Mouse (Mus musculus): Measurements from ENCODE around the gene Cdk5rap1.

Gene Cdk5rap1

GRCm38 (mm10) chr2:154372842-154373500 is at the start of gene Cdk5rap1:
Gene Cdk5rap1, minus strand, starts transcription at chr2:154373010.
- DNase-seq (ENCODE audit: low spot score in 2 of 2) = no peak

GRCm38 (mm10) chr2:154422181-154422580 is 49.4 kb upstream of the Cdk5rap1 start:
- DNase-seq (ENCODE audit: low spot score in 2 of 2) = no peak

- no peak for DNase-seq (ENCODE audit: low spot score in 2 of 2)
Measured at GRCm38 (mm10) chr2:154420942-154421731, 48.3 kb upstream of the Cdk5rap1 start.

- DNase-seq (ENCODE audit: low spot score in 2 of 2) = no peak
Measured at GRCm38 (mm10) chr2:154419631-154420515, 47.1 kb upstream of the Cdk5rap1 start.

- no peak for DNase-seq (ENCODE audit: low spot score in 2 of 2)
Measured at GRCm38 (mm10) chr2:154418001-154418400, 45.2 kb upstream of the Cdk5rap1 start.

- peak; percentile 15 to 80 for DNase-seq (ENCODE audit: low spot score in 2 of 2)
Measured at GRCm38 (mm10) chr2:154417107-154417506, 44.3 kb upstream of the Cdk5rap1 start.

- DNase-seq (ENCODE audit: low spot score in 2 of 2) = peak in 1 of 2 experiments; percentile 56
Measured at GRCm38 (mm10) chr2:154412018-154412666, 39.3 kb upstream of the Cdk5rap1 start.

- no peak for DNase-seq (ENCODE audit: low spot score in 2 of 2)
Measured at GRCm38 (mm10) chr2:154410355-154410754, 37.5 kb upstream of the Cdk5rap1 start.

GRCm38 (mm10) chr2:154407643-154408445 is 35.0 kb upstream of the Cdk5rap1 start, which contains the start of gene Snta1:
Gene Snta1, minus strand, starts transcription at chr2:154408099.
- peak; percentile 36 to 58 for DNase-seq (ENCODE audit: low spot score in 2 of 2)

- DNase-seq (ENCODE audit: low spot score in 2 of 2) = no peak
Measured at GRCm38 (mm10) chr2:154407063-154407642, 34.3 kb upstream of the Cdk5rap1 start.

- DNase-seq (ENCODE audit: low spot score in 2 of 2) = no peak
Measured at GRCm38 (mm10) chr2:154405447-154405994, 32.7 kb upstream of the Cdk5rap1 start.

- DNase-seq (ENCODE audit: low spot score in 2 of 2) = no peak
Measured at GRCm38 (mm10) chr2:154402811-154403210, 30.0 kb upstream of the Cdk5rap1 start.

GRCm38 (mm10) chr2:154401976-154402375 is 29.2 kb upstream of the Cdk5rap1 start:
- no peak for DNase-seq (ENCODE audit: low spot score in 2 of 2)

GRCm38 (mm10) chr2:154399325-154399724 is 26.5 kb upstream of the Cdk5rap1 start:
- DNase-seq (ENCODE audit: low spot score in 2 of 2) = no peak

GRCm38 (mm10) chr2:154398267-154398666 is 25.5 kb upstream of the Cdk5rap1 start:
- no peak for DNase-seq (ENCODE audit: low spot score in 2 of 2)

GRCm38 (mm10) chr2:154396529-154396928 is 23.7 kb upstream of the Cdk5rap1 start:
- DNase-seq (ENCODE audit: low spot score in 2 of 2) = no peak

GRCm38 (mm10) chr2:154394602-154395001 is 21.8 kb upstream of the Cdk5rap1 start:
- no peak for DNase-seq (ENCODE audit: low spot score in 2 of 2)

- DNase-seq (ENCODE audit: low spot score in 2 of 2) = no peak
Measured at GRCm38 (mm10) chr2:154390180-154390964, 17.6 kb upstream of the Cdk5rap1 start.

- no peak for DNase-seq (ENCODE audit: low spot score in 2 of 2)
Measured at GRCm38 (mm10) chr2:154379103-154379502, 6.3 kb upstream of the Cdk5rap1 start.

Measured in thymus, postnatal 10 days (tissue).